Comparison of ENCODE assay signal across 15 mouse cellular contexts in the genomic region with DNA sequence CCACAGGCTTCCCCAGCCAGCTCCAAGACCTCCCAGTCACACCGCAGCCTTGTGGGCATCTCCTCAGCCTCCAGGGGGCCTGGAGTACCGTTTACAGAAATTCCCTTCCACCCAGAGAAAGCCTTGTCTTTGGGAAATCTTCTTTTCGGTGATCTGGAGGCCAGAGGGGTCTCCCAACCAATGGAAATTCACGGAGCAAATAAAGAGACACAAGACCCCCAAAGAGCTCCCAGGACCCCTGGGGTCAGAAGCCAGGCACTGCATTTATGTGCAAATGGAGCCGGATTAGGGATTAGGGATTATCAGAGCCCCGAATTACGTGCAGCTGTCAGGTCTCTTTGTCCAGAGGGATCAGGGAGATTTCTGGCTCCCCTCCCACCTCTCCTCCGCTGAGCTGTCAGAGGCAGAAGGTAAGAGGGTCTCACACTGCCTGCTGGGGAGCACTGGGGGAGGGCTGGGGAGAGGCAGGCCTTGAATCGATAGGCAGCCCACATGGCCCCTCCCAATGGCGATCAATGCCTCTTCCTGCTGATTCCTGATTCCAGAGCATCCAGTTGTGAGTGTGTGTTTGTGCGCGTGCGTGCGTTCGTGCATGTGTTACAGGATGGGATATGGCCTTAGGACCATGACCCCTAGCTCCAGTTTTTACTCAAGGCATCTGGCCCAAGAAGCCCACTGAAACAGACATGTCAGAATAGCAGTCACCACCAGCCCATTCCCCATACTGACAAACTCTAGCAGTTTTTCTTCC.
DNase-seq lines count a peak whose midpoint lies in the region; ATAC-seq and TF ChIP-seq lines count a peak whose summit lies in the region.
"Had no signal": no experiment of that assay in that cellular context is flagged by ENCODE, and none has a peak within 500 bp of the region (broad histone marks: within the 10 kb centered on the region; RNA-seq: fewer than 3 reads in every experiment).

No protein-coding gene starts in this region.

- no peaks in the 10 kb centered on the region for H3K4me1 ChIP-seq in intestine, postnatal 0 days (replicated peaks; ENCODE audit: control insufficient read depth, insufficient read depth, low read length)
- no peaks in the 10 kb centered on the region for H3K4me1 ChIP-seq in intestine, embryonic 16.5 days (ENCODE audit: control insufficient read depth, insufficient read depth, low read length)
- peaks cover 68% of the 10 kb centered on the region for H3K4me1 ChIP-seq in midbrain, embryonic 10.5 days
- no peaks in the 10 kb centered on the region for H3K4me1 ChIP-seq in heart, adult 2 months (ENCODE audit: control insufficient read depth, insufficient read depth, low read length)
- H3K4me1 ChIP-seq: heart, embryonic 15.5 days had no signal

- no peak for TF ChIP-seq EP300 in heart, adult 2 months (IDR thresholded peaks at IDR 0.05; ENCODE audit: insufficient read depth, low read depth, low read length)

- no peak overlapping the region for H3K27ac ChIP-seq in intestine, postnatal 0 days (ENCODE audit: low read depth, low read length)
- H3K27ac ChIP-seq in intestine, embryonic 16.5 days (ENCODE audit: low read length): no peak overlapping the region
- H3K27ac ChIP-seq in midbrain, embryonic 10.5 days (replicated peaks): peak overlapping the region; percentile 81
- no peak overlapping the region for H3K27ac ChIP-seq in heart, adult 2 months
- H3K27ac ChIP-seq: embryonic facial prominence, embryonic 12.5 days; heart, embryonic 15.5 days; neural tube, embryonic 12.5 days had no signal

- H3K36me3 ChIP-seq in intestine, postnatal 0 days (ENCODE audit: control insufficient read depth, insufficient read depth): no peaks in the 10 kb centered on the region
- no peaks in the 10 kb centered on the region for H3K36me3 ChIP-seq in intestine, embryonic 16.5 days (ENCODE audit: control insufficient read depth, insufficient read depth, low read length)
- no peaks in the 10 kb centered on the region for H3K36me3 ChIP-seq in midbrain, embryonic 10.5 days
- no peaks in the 10 kb centered on the region for H3K36me3 ChIP-seq in heart, adult 2 months (ENCODE audit: control insufficient read depth, insufficient read depth, low read length)
- H3K36me3 ChIP-seq: embryonic facial prominence, embryonic 12.5 days; heart, embryonic 15.5 days; neural tube, embryonic 12.5 days had no signal

- no peak for ATAC-seq in intestine, postnatal 0 days
- no peak for ATAC-seq in intestine, embryonic 16.5 days

- H3K9ac ChIP-seq in intestine, postnatal 0 days (ENCODE audit: low read depth, low read length): no peak overlapping the region
- no peak overlapping the region for H3K9ac ChIP-seq in intestine, embryonic 16.5 days (ENCODE audit: low read depth, low read length)
- H3K9ac ChIP-seq in heart, adult 2 months (ENCODE audit: low read depth, low read length): no peak overlapping the region
- H3K9ac ChIP-seq: embryonic facial prominence, embryonic 12.5 days; heart, embryonic 15.5 days; neural tube, embryonic 12.5 days had no signal

- WGBS in intestine, postnatal 0 days: 23% methylated on average over 15 of the region's 15 CpGs
- WGBS in intestine, embryonic 16.5 days: 21% methylated on average over 15 of the region's 15 CpGs
- WGBS in midbrain, embryonic 10.5 days: 3% methylated on average over 15 of the region's 15 CpGs
- WGBS in heart, adult 2 months: 28% methylated on average over 15 of the region's 15 CpGs

- H3K27me3 ChIP-seq in intestine, postnatal 0 days (replicated peaks; ENCODE audit: control insufficient read depth, insufficient read depth, low read length): peaks cover 14% of the 10 kb centered on the region; the same call in 1 of the 2 replicates
- H3K27me3 ChIP-seq in intestine, embryonic 16.5 days (replicated peaks; ENCODE audit: control insufficient read depth, insufficient read depth, low read length): peaks cover 16% of the 10 kb centered on the region
- H3K27me3 ChIP-seq in midbrain, embryonic 10.5 days (ENCODE audit: low read depth, poor library complexity, severe bottlenecking): peaks cover 100% of the 10 kb centered on the region
- H3K27me3 ChIP-seq in heart, adult 2 months (ENCODE audit: control insufficient read depth, insufficient read depth, low read length): peaks cover 4% of the 10 kb centered on the region

- no peak overlapping the region for H3K4me2 ChIP-seq in intestine, postnatal 0 days (replicated peaks; ENCODE audit: low read depth)
- H3K4me2 ChIP-seq in intestine, embryonic 16.5 days (ENCODE audit: low read depth, low read length): no peak overlapping the region
- H3K4me2 ChIP-seq: embryonic facial prominence, embryonic 12.5 days; heart, embryonic 15.5 days; liver, embryonic 11.5 days; neural tube, embryonic 12.5 days had no signal

- H3K4me3 ChIP-seq in intestine, postnatal 0 days (ENCODE audit: low read depth, low read length): no peak overlapping the region
- no peak overlapping the region for H3K4me3 ChIP-seq in intestine, embryonic 16.5 days (ENCODE audit: low read length)
- peak overlapping the region; percentile 14; the same call in 1 of the 2 replicates for H3K4me3 ChIP-seq in midbrain, embryonic 10.5 days
- no peak overlapping the region for H3K4me3 ChIP-seq in heart, adult 2 months
- H3K4me3 ChIP-seq: embryonic facial prominence, embryonic 12.5 days; heart, embryonic 15.5 days; neural tube, embryonic 12.5 days had no signal

- H3K79me2 ChIP-seq in heart, adult 2 months (replicated peaks; ENCODE audit: control insufficient read depth, insufficient read depth, low read length): no peaks in the 10 kb centered on the region

- H3K9me3 ChIP-seq in intestine, postnatal 0 days (ENCODE audit: control insufficient read depth): no peaks in the 10 kb centered on the region
- no peaks in the 10 kb centered on the region for H3K9me3 ChIP-seq in intestine, embryonic 16.5 days (ENCODE audit: control insufficient read depth, low read length)
- H3K9me3 ChIP-seq in midbrain, embryonic 10.5 days (replicated peaks): no peaks in the 10 kb centered on the region; the same call in 1 of the 2 replicates
- H3K9me3 ChIP-seq: embryonic facial prominence, embryonic 12.5 days; heart, embryonic 15.5 days; neural tube, embryonic 12.5 days had no signal

- no peak for TF ChIP-seq POLR2A in heart, adult 2 months (IDR thresholded peaks at IDR 0.05; ENCODE audit: insufficient read depth, low read depth, low read length)

- intact Hi-C loops in heart, adult 2 months (cut with DNase I): no loop called here
- intact Hi-C loops in heart, postnatal 14 days (cut with DNase I): no loop called here

- 0 out of 2 replicates have a peak, but pooled peaks have one; percentile 16 for TF ChIP-seq CTCF in intestine, postnatal 0 days (IDR thresholded peaks at IDR 0.05; ENCODE audit: low read depth)
- no peak for TF ChIP-seq CTCF in heart, adult 2 months (IDR thresholded peaks at IDR 0.05)

- peak; percentile 64 for DNase-seq in embryo, embryonic 10.5 days (ENCODE audit: low spot score)
- DNase-seq in midbrain, embryonic 10.5 days (ENCODE audit: low spot score): peak; percentile 92
- DNase-seq in retina, postnatal 7 days (ENCODE audit: low read depth, low spot score): peak; percentile 53
- DNase-seq in heart, adult 2 months: no peak
- DNase-seq in heart, postnatal 14 days: no peak
- DNase-seq: cerebellum, adult 2 months; gastrocnemius, postnatal 25 days; kidney, postnatal 10 days; layer of hippocampus, adult 9-11 months had no signal

Comparison
In these comparisons a context has a peak if more than half of its experiments do, and no peak if none do; other contexts are left out.
1. DNase-seq: peak in embryo, embryonic 10.5 days (single experiment), midbrain, embryonic 10.5 days (single experiment) and retina, postnatal 7 days (single experiment); none in heart, adult 2 months (0 of 2) and heart, postnatal 14 days (0 of 2).